Mouse (Mus musculus) midbrain, embryonic 14.5 days (tissue): ENCODE results near the gene Htra3. TPM values are rescaled to one million over a fixed set of nuclear protein-coding genes. Genes with fewer than 3 reads are reported as not detected.

Experiments used
- ATAC-seq: fragments of 200-750 bp; cut with Nextera tagmentation; 2 replicates; pipeline ENCODE4 v1.8.0; 2017; ENCODE audit warnings: moderate number of reproducible peaks, moderate library complexity; ENCODE audit not compliant: low FRiP score, low TSS enrichment
- DNase-seq: peaks from one replicate; pipeline ENCODE4 v3.0.0-alpha.2; 2015
- H3K27ac ChIP-seq: fragments of 300-500 bp; sonication (generic); replicated peaks from 2 replicates; pipeline ENCODE4 v1.5.1; 2014; ENCODE audit warnings: mild to moderate bottlenecking, low read depth, low read length, moderate library complexity
- H3K27me3 ChIP-seq: fragments of 300-500 bp; sonication (generic); 2 replicates; pipeline ENCODE4 v1.6.1; 2014; ENCODE audit warnings: low read length, control low read depth, mixed read lengths; ENCODE audit not compliant: control insufficient read depth, insufficient read depth
- H3K36me3 ChIP-seq: fragments of 300-500 bp; sonication (generic); 2 replicates; pipeline ENCODE4 v1.6.1; 2014; ENCODE audit warnings: low read length, control low read depth; ENCODE audit not compliant: control insufficient read depth, insufficient read depth
- H3K4me1 ChIP-seq: fragments of 300-500 bp; sonication (generic); 2 replicates; pipeline ENCODE4 v1.6.1; 2014; ENCODE audit warnings: mild to moderate bottlenecking, antibody characterized with exemption, low read length, control low read depth; ENCODE audit not compliant: control insufficient read depth, insufficient read depth
- H3K4me2 ChIP-seq: fragments of 300-500 bp; sonication (generic); 2 replicates; pipeline ENCODE4 v1.6.1; 2014; ENCODE audit warnings: mild to moderate bottlenecking, low read length, moderate library complexity
- H3K4me3 ChIP-seq: fragments of 300-500 bp; sonication (generic); replicated peaks from 2 replicates; pipeline ENCODE4 v1.5.1; 2014; ENCODE audit warnings: low read depth, low read length
- H3K9ac ChIP-seq: fragments of 300-500 bp; sonication (generic); replicated peaks from 2 replicates; pipeline ENCODE4 v1.6.1; 2014; ENCODE audit warnings: mild to moderate bottlenecking, low read length, moderate library complexity
- H3K9me3 ChIP-seq: fragments of 300-500 bp; sonication (generic); 2 replicates; pipeline ENCODE4 v1.6.1; 2016; ENCODE audit warnings: low read length, control low read depth, mixed read lengths; ENCODE audit not compliant: control insufficient read depth
- WGBS: fragments of 180-500 bp; shearing (Covaris S2); extraction: QIAGEN DNeasy Blood & Tissue Kit; methylation state at CpG from one replicate; pipeline ENCODE4 v1.1.7; 2014; 5-methylcytosine and 5-hydroxymethylcytosine counted together
- polyA plus RNA-seq: library from polyadenylated mRNA; unstranded; fragments of >200 nt; fragmentation: Nextera tagmentation; extraction: Ambion mirVana; gene quantifications from 2 replicates; pipeline ENCODE4 v1.2.1, GENCODE M21; 2014

The Htra3 gene
- polyA plus RNA-seq, 1 experiment from 2014 or later: 11.4 TPM

DNA sequence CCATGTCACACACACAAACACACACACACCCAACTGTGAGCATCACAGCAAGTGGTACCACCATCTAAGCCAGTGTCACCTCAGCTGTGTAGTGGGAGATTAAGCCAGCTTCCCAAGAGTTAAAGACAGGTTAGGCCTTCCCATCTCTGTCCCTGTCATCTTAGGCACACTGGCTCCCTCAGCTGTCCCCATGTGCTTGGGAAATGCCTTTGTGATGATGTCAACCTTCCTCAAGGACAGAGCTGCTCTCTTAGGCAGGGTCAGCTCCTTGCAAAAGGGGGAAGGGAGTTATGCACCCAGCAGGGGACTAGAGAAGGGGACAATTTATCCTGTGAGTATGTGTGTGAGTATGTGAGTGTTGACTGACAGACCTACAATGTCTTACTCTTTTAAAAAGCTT, 9.8 kb upstream of the Htra3 start:
- Histone ChIP-seq H3K4me3 (no peak overlapping the region), H3K27me3 (no peaks in the 10 kb centered on the region), H3K9ac (no peak overlapping the region), H3K9me3 (no peaks in the 10 kb centered on the region), H3K27ac (no peak overlapping the region), H3K4me2 (no peak overlapping the region), H3K4me1 (no peaks in the 10 kb centered on the region), H3K36me3 (no peaks in the 10 kb centered on the region)
- ATAC-seq (no peak), DNase-seq (no peak)

DNA sequence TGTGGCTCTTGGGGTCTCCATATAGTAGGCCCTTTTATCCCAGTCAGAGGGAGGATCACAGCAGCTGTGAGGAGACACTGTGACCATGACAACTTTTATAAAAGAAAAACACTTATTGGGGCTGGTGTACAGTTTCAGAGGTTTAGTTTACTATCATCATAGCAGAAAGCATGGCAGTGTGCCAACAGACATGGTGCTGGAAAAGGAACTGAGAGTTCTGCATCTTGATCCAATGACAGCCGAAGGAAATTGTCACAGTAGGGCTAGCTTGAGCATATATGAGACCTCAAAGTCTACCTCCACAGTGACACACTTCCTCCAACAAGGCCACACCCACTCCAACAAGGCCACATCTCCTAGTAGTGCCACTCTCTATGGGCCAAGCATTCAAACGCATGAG, 9.3 kb upstream of the Htra3 start:
- Histone ChIP-seq H3K4me1 (no peaks in the 10 kb centered on the region), H3K9me3 (no peaks in the 10 kb centered on the region), H3K36me3 (no peaks in the 10 kb centered on the region), H3K9ac (no peak overlapping the region), H3K4me3 (no peak overlapping the region), H3K27me3 (no peaks in the 10 kb centered on the region), H3K4me2 (no peak overlapping the region), H3K27ac (no peak overlapping the region)
- DNase-seq: no peak
- WGBS: 86% methylated on average over 2 of the region's 2 CpGs
- no peak for ATAC-seq

DNA sequence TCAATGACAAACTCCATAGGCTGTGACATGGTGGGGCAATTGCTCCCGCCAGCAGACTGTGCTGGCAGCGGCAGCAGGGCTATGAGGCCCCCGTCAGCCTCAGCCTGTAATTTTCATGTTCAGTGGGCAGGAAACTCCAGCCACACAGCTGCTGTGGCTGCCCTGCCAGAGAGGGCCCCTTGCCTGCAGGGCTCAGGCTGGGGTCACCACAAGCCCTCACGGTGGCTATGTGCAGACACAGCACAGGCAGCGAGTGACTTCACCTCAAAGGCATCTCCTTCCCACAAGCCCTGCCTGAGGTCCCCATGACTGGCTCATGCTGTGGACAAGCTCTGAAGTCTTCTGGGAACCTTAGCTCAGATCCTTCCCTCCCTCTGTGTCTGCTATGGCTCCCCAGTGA, 7.5 kb upstream of the Htra3 start:
- Histone ChIP-seq H3K4me3 (no peak overlapping the region), H3K4me1 (no peaks in the 10 kb centered on the region), H3K9me3 (no peaks in the 10 kb centered on the region), H3K36me3 (no peaks in the 10 kb centered on the region), H3K27ac (no peak overlapping the region), H3K4me2 (no peak overlapping the region), H3K27me3 (no peaks in the 10 kb centered on the region), H3K9ac (no peak overlapping the region)
- 73% methylated on average over 5 of the region's 5 CpGs for WGBS
- ATAC-seq (no peak), DNase-seq (no peak)

GRCm38 (mm10) chr5:35686336-35686735, 6.8 kb upstream of the Htra3 start:
- DNase-seq (no peak), ATAC-seq (no peak)
- Histone ChIP-seq H3K27me3 (no peaks in the 10 kb centered on the region), H3K9me3 (no peaks in the 10 kb centered on the region), H3K4me1 (no peaks in the 10 kb centered on the region), H3K4me3 (no peak overlapping the region), H3K9ac (no peak overlapping the region), H3K27ac (no peak overlapping the region), H3K4me2 (no peak overlapping the region), H3K36me3 (no peaks in the 10 kb centered on the region)
- WGBS: 61% methylated on average over 4 of the region's 4 CpGs

- Histone ChIP-seq H3K9ac (no peak overlapping the region), H3K9me3 (no peaks in the 10 kb centered on the region), H3K27ac (no peak overlapping the region), H3K36me3 (no peaks in the 10 kb centered on the region), H3K27me3 (no peaks in the 10 kb centered on the region; the same call in 1 of the 2 replicates), H3K4me2 (no peak overlapping the region), H3K4me3 (no peak overlapping the region), H3K4me1 (no peaks in the 10 kb centered on the region)
- ATAC-seq (no peak), DNase-seq (no peak)
- WGBS: 67% methylated on average over 3 of the region's 3 CpGs
Observed at GRCm38 (mm10) chr5:35685079-35685478, 5.5 kb upstream of the Htra3 start.

DNA sequence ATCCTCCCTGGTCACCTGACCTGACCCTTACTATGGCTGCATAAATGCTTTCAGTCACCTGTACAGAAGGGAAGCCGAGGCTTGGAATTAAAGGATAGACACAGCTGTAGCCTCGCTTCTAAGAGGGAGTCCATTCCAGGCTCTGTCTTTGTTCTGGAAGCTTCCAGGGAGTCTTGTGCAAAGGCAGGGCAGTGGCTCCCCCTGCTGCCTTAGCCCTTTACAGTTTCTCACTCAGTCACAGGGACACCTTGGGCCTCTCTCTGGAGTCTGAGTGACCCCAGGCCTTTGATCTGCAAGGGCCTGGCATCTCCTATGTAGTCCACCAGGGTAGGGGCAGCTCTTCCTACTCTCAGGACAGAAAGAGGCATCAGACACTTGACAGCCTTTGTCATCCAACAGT, 1.4 kb upstream of the Htra3 start:
- ATAC-seq (no peak), DNase-seq (no peak)
- Histone ChIP-seq H3K27me3 (peaks cover 21% of the 10 kb centered on the region), H3K9me3 (no peaks in the 10 kb centered on the region), H3K27ac (no peak overlapping the region), H3K4me1 (no peaks in the 10 kb centered on the region), H3K4me3 (no peak overlapping the region), H3K36me3 (no peaks in the 10 kb centered on the region), H3K4me2 (no peak overlapping the region), H3K9ac (no peak overlapping the region)
- WGBS: 46% methylated on average over 2 of the region's 2 CpGs

GRCm38 (mm10) chr5:35676964-35677363, 2.6 kb downstream of the Htra3 start:
- Histone ChIP-seq H3K4me2 (no peak overlapping the region), H3K27me3 (peaks cover 21% of the 10 kb centered on the region), H3K9ac (no peak overlapping the region), H3K27ac (no peak overlapping the region), H3K36me3 (no peaks in the 10 kb centered on the region), H3K9me3 (no peaks in the 10 kb centered on the region), H3K4me1 (no peaks in the 10 kb centered on the region), H3K4me3 (no peak overlapping the region)
- no peak for ATAC-seq
- DNase-seq: no peak
- WGBS: 84% methylated on average over 7 of the region's 7 CpGs

GRCm38 (mm10) chr5:35674081-35674555, 5.5 kb downstream of the Htra3 start:
- H3K9me3 ChIP-seq: no peaks in the 10 kb centered on the region
- peak; percentile 11 for DNase-seq
- no peak overlapping the region for H3K4me3 ChIP-seq
- H3K4me2 ChIP-seq: no peak overlapping the region
- ATAC-seq: no peak
- H3K4me1 ChIP-seq: no peaks in the 10 kb centered on the region
- peaks cover 13% of the 10 kb centered on the region for H3K27me3 ChIP-seq
- H3K36me3 ChIP-seq: no peaks in the 10 kb centered on the region
- no peak overlapping the region for H3K27ac ChIP-seq
- 70% methylated on average over 4 of the region's 4 CpGs for WGBS
- no peak overlapping the region for H3K9ac ChIP-seq

DNA sequence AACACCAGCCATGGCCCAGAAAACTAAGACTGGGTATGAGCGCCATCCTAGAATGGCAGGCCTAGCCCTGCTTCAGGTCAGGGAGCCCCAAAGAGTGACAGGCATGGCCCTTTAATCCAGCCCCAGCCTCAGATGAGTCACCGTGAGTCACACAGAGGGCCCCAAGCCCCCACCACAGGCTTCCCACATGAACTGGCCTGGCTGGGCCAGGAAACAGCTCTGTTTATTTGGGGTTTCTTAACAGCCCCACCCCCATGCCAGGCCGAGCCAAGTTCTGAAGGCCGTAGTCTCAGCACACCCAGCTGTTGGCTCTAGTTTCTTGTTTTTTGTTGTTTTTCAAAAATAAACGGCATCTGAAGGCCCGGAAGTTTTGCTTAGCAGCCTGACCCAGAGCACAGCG, 6.5 kb downstream of the Htra3 start:
- no peak overlapping the region for H3K4me3 ChIP-seq
- WGBS: 81% methylated on average over 7 of the region's 7 CpGs
- no peak overlapping the region for H3K9ac ChIP-seq
- H3K27me3 ChIP-seq: peaks cover 2% of the 10 kb centered on the region; the same call in 1 of the 2 replicates
- DNase-seq: peak; percentile 17
- H3K4me2 ChIP-seq: no peak overlapping the region
- no peaks in the 10 kb centered on the region for H3K9me3 ChIP-seq
- no peak overlapping the region for H3K27ac ChIP-seq
- H3K36me3 ChIP-seq: no peaks in the 10 kb centered on the region
- no peak for ATAC-seq
- H3K4me1 ChIP-seq: no peaks in the 10 kb centered on the region
